17 mouse cellular contexts compared by ENCODE assay signal in genomic region chr2:62557417-62557816, GRCm38 (mm10). TPM values are rescaled to one million over a fixed set of nuclear protein-coding genes. Genes with fewer than 3 reads are reported as not detected.
DNase-seq lines count a peak whose midpoint lies in the region; ATAC-seq and TF ChIP-seq lines count a peak whose summit lies in the region.
"Had no signal": no experiment of that assay in that cellular context is flagged by ENCODE, and none has a peak within 500 bp of the region (broad histone marks: within the 10 kb centered on the region; RNA-seq: fewer than 3 reads in every experiment).

No protein-coding gene starts in this region.

- no peaks in the 10 kb centered on the region for H3K4me1 ChIP-seq in liver, embryonic 14.5 days (replicated peaks; ENCODE audit: control insufficient read depth in 2 of 2, insufficient read depth in 2 of 2, low read length in 1 of 2)
- no peaks in the 10 kb centered on the region for H3K4me1 ChIP-seq in MEL (ENCODE audit: control insufficient read depth in 1 of 2, insufficient read depth in 2 of 2, low read length in 2 of 2)
- H3K4me1 ChIP-seq in hindbrain, embryonic 14.5 days (replicated peaks; ENCODE audit: control insufficient read depth, insufficient read depth, low read length): no peaks in the 10 kb centered on the region
- H3K4me1 ChIP-seq: embryonic facial prominence, embryonic 15.5 days; heart, embryonic 15.5 days; hindbrain, embryonic 12.5 days; limb, embryonic 15.5 days had no signal

- H3K36me3 ChIP-seq in liver, embryonic 14.5 days (replicated peaks; ENCODE audit: control insufficient read depth, insufficient read depth, low read depth): no peaks in the 10 kb centered on the region
- H3K36me3 ChIP-seq in MEL (ENCODE audit: control insufficient read depth in 1 of 2, insufficient read depth in 2 of 2, low read length in 2 of 2): no peaks in the 10 kb centered on the region
- no peaks in the 10 kb centered on the region for H3K36me3 ChIP-seq in hindbrain, embryonic 14.5 days (replicated peaks; ENCODE audit: control insufficient read depth, insufficient read depth)
- H3K36me3 ChIP-seq: embryonic facial prominence, embryonic 15.5 days; heart, embryonic 15.5 days; hindbrain, embryonic 12.5 days; limb, embryonic 15.5 days had no signal

- TF ChIP-seq POLR2A in MEL (IDR thresholded peaks at IDR 0.05; ENCODE audit: control insufficient read depth in 1 of 2, insufficient read depth in 1 of 2, low read depth in 1 of 2, low read length in 2 of 2, poor library complexity in 1 of 2): no peak

- peak; percentile 54; the same call in 1 of the 2 replicates for TF ChIP-seq CTCF in liver, embryonic 14.5 days (IDR thresholded peaks at IDR 0.05; ENCODE audit: low read depth)
- peak; percentile 52 to 62 (median 55) for TF ChIP-seq CTCF in MEL (IDR thresholded peaks at IDR 0.05 in 2 of 3, conservative IDR thresholded peaks at IDR 0.05 in 1 of 3; ENCODE audit: control insufficient read depth in 1 of 3, insufficient read depth in 1 of 3, low read depth in 2 of 3, low read length in 3 of 3, poor library complexity in 1 of 3, severe bottlenecking in 1 of 3)

- no peak for TF ChIP-seq EP300 in liver, embryonic 14.5 days (IDR thresholded peaks at IDR 0.05; ENCODE audit: low read depth)
- no peak for TF ChIP-seq EP300 in MEL (IDR thresholded peaks at IDR 0.05; ENCODE audit: low read depth in 1 of 2, low read length in 2 of 2)

- H3K9ac ChIP-seq in liver, embryonic 14.5 days (replicated peaks): no peak overlapping the region
- H3K9ac ChIP-seq in MEL (ENCODE audit: control insufficient read depth, low read depth, low read length, poor library complexity, severe bottlenecking): no peak overlapping the region
- H3K9ac ChIP-seq in hindbrain, embryonic 14.5 days: no peak overlapping the region
- H3K9ac ChIP-seq: embryonic facial prominence, embryonic 15.5 days; heart, embryonic 15.5 days; hindbrain, embryonic 12.5 days; limb, embryonic 15.5 days had no signal

- ATAC-seq in liver, embryonic 14.5 days (ENCODE audit: insufficient read depth): no peak
- ATAC-seq in hindbrain, embryonic 14.5 days (ENCODE audit: low FRiP score): no peak

- no peak overlapping the region for H3K27ac ChIP-seq in liver, embryonic 14.5 days
- H3K27ac ChIP-seq in MEL (ENCODE audit: control insufficient read depth, low read depth, low read length): no peak overlapping the region
- H3K27ac ChIP-seq in hindbrain, embryonic 14.5 days: no peak overlapping the region
- H3K27ac ChIP-seq: embryonic facial prominence, embryonic 15.5 days; heart, embryonic 15.5 days; hindbrain, embryonic 12.5 days; limb, embryonic 15.5 days had no signal

- 49% methylated on average over 2 of the region's 2 CpGs for WGBS in liver, embryonic 14.5 days (ENCODE audit: insufficient replicate concordance)
- WGBS in hindbrain, embryonic 14.5 days: 80% methylated on average over 2 of the region's 2 CpGs

- peak; percentile 1 to 6 for DNase-seq in cerebellum, postnatal 10 days
- no peak for DNase-seq in cerebellum, adult 18-20 months
- DNase-seq in liver, embryonic 14.5 days (ENCODE audit: low read depth in 3 of 3, low spot score in 3 of 3): no peak
- no peak for DNase-seq in liver
- peak; percentile 56 for DNase-seq in MEL (ENCODE audit: low read depth, low spot score)
- peak; percentile 2 for DNase-seq in naive thymus-derived CD4-positive, alpha-beta T cell, adult 2 months (ENCODE audit: low read depth)
- DNase-seq in right cerebral cortex, postnatal 14 days: no peak
- DNase-seq in hindbrain, embryonic 14.5 days (ENCODE audit: low spot score): no peak
- DNase-seq: cerebellum, adult 2 months; heart, adult 11 months; kidney, adult 2 months; retina, postnatal 1 day; thymus, postnatal 25 days had no signal

- peak; percentile 28 for TF ChIP-seq RAD21 in MEL (IDR thresholded peaks at IDR 0.05; ENCODE audit: low read depth, low read length)

- no peak overlapping the region for H3K4me3 ChIP-seq in liver, embryonic 14.5 days (ENCODE audit: insufficient read depth in 1 of 2, low read depth in 2 of 2, low read length in 2 of 2)
- H3K4me3 ChIP-seq in MEL (ENCODE audit: control insufficient read depth in 1 of 2, insufficient read depth in 1 of 2, low read depth in 2 of 2, low read length in 2 of 2): no peak overlapping the region
- H3K4me3 ChIP-seq in hindbrain, embryonic 14.5 days (replicated peaks; ENCODE audit: low read length): no peak overlapping the region
- H3K4me3 ChIP-seq: embryonic facial prominence, embryonic 15.5 days; heart, embryonic 15.5 days; hindbrain, embryonic 12.5 days; limb, embryonic 15.5 days had no signal

- no peaks in the 10 kb centered on the region for H3K27me3 ChIP-seq in liver, embryonic 14.5 days (ENCODE audit: control insufficient read depth, insufficient read depth, low read length)
- no peaks in the 10 kb centered on the region for H3K27me3 ChIP-seq in MEL (ENCODE audit: control insufficient read depth in 1 of 2, insufficient read depth in 2 of 2, low read length in 2 of 2)
- no peaks in the 10 kb centered on the region for H3K27me3 ChIP-seq in hindbrain, embryonic 14.5 days (ENCODE audit: control insufficient read depth, insufficient read depth, low read length)
- H3K27me3 ChIP-seq: embryonic facial prominence, embryonic 15.5 days; heart, embryonic 15.5 days; hindbrain, embryonic 12.5 days; limb, embryonic 15.5 days had no signal

- H3K79me2 ChIP-seq in MEL (ENCODE audit: control insufficient read depth, insufficient read depth, low read length, poor library complexity): no peaks in the 10 kb centered on the region

- no peaks in the 10 kb centered on the region; the same call in 1 of the 2 replicates for H3K9me3 ChIP-seq in liver, embryonic 14.5 days (ENCODE audit: control insufficient read depth, low read length)
- H3K9me3 ChIP-seq in MEL (replicated peaks; ENCODE audit: insufficient read depth, low read length): no peaks in the 10 kb centered on the region
- no peaks in the 10 kb centered on the region for H3K9me3 ChIP-seq in hindbrain, embryonic 14.5 days (ENCODE audit: control insufficient read depth, low read length)
- H3K9me3 ChIP-seq: embryonic facial prominence, embryonic 15.5 days; heart, embryonic 15.5 days; hindbrain, embryonic 12.5 days; limb, embryonic 15.5 days had no signal

- no peak overlapping the region for H3K4me2 ChIP-seq in liver, embryonic 14.5 days (ENCODE audit: low read depth)
- no peak overlapping the region for H3K4me2 ChIP-seq in hindbrain, embryonic 14.5 days (replicated peaks)
- H3K4me2 ChIP-seq: embryonic facial prominence, embryonic 15.5 days; heart, embryonic 15.5 days; hindbrain, embryonic 12.5 days; limb, embryonic 15.5 days had no signal

TF ChIP-seq in MEL, 35 proteins besides CTCF, POLR2A, EP300 and RAD21:
- TF ChIP-seq ZC3H11A (IDR thresholded peaks at IDR 0.05; ENCODE audit: low read depth, low read length) (no peak), SMC3 (IDR thresholded peaks at IDR 0.05; ENCODE audit: low read depth, low read length) (peak; percentile 28; the same call in 1 of the 2 replicates)

RNA-seq across cellular contexts. Expression of gene Fap, which starts 16.5 kb away (rescaled TPM):
- polyA plus RNA-seq in liver, embryonic 14.5 days (2012; rRNA removed): 0.10 and 0.12 TPM in 2 replicates
- polyA plus RNA-seq in liver, embryonic 14.5 days (2014; fragmentation: Nextera tagmentation; extraction: Ambion mirVana): 0.17 TPM in 1 of 2 replicates, not detected in the other
- total RNA-seq in MEL (2012; rRNA removed): 0.07 and 0.23 TPM in 2 replicates
- polyA plus RNA-seq in MEL (2012; ENCODE audit: insufficient read depth in 1 of 2, insufficient read length in 2 of 2, low read depth in 1 of 2, low replicate concordance in 2 of 2, missing spikeins in 1 of 2): under 1 TPM in 1 of 2 experiments, not detected in 1; 0.17 TPM
- 1.7 and 1.8 TPM in 2 replicates for polyA plus RNA-seq in hindbrain, embryonic 14.5 days (2014; fragmentation: Nextera tagmentation; extraction: Ambion mirVana)

Comparison
In these comparisons a context has a peak if more than half of its experiments do, and no peak if none do; other contexts are left out.
1. DNase-seq: peak in cerebellum, postnatal 10 days (2 of 2), MEL (single experiment) and naive thymus-derived CD4-positive, alpha-beta T cell, adult 2 months (single experiment); none in cerebellum, adult 18-20 months (0 of 2), liver, embryonic 14.5 days (0 of 3), liver (single experiment), right cerebral cortex, postnatal 14 days (single experiment) and hindbrain, embryonic 14.5 days (single experiment).